In the genomic region with DNA sequence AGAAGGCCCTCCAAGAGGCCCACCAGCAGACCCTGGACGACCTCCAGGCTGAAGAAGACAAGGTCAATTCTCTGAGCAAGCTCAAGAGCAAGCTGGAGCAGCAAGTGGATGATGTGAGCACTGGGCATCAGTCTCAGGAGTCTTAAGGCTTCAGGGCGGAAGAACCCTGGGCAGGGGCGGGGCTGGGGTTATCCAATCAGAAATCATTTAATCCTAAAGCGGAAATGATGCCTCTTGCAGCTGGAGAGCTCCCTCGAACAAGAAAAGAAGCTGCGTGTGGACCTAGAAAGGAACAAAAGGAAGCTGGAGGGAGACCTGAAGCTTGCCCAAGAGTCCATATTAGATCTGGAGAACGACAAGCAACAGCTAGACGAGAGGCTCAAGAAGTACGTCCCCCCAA, we compare ENCODE assay signal across 19 mouse cellular contexts. TPM values are rescaled to one million over a fixed set of nuclear protein-coding genes. Genes with fewer than 3 reads are reported as not detected.
"Had no signal": no experiment of that assay in that cellular context is flagged by ENCODE, and none has a peak within 500 bp of the region (broad histone marks: within the 10 kb centered on the region; RNA-seq: fewer than 3 reads in every experiment).

No protein-coding gene starts in this region.

- H3K36me3 ChIP-seq: midbrain, embryonic 10.5 days; midbrain, embryonic 13.5 days; midbrain, embryonic 15.5 days; neural tube, embryonic 13.5 days; neural tube, embryonic 15.5 days had no signal

- H3K9me3 ChIP-seq: midbrain, embryonic 10.5 days; midbrain, embryonic 13.5 days; midbrain, embryonic 15.5 days; neural tube, embryonic 13.5 days; neural tube, embryonic 15.5 days had no signal

- H3K27me3 ChIP-seq: midbrain, embryonic 15.5 days; neural tube, embryonic 13.5 days; neural tube, embryonic 15.5 days had no signal

- H3K27ac ChIP-seq: midbrain, embryonic 10.5 days; midbrain, embryonic 13.5 days; midbrain, embryonic 15.5 days; neural tube, embryonic 13.5 days; neural tube, embryonic 15.5 days had no signal

- H3K4me1 ChIP-seq: midbrain, embryonic 10.5 days; midbrain, embryonic 13.5 days; midbrain, embryonic 15.5 days; neural tube, embryonic 13.5 days; neural tube, embryonic 15.5 days had no signal

- H3K4me3 ChIP-seq: midbrain, embryonic 10.5 days; midbrain, embryonic 13.5 days; midbrain, embryonic 15.5 days; myocyte; neural tube, embryonic 13.5 days; neural tube, embryonic 15.5 days had no signal

- ATAC-seq: midbrain, embryonic 13.5 days; midbrain, embryonic 15.5 days had no signal

- H3K4me2 ChIP-seq: lung, embryonic 14.5 days; midbrain, embryonic 13.5 days; midbrain, embryonic 15.5 days; neural tube, embryonic 13.5 days; neural tube, embryonic 15.5 days had no signal

- H3K9ac ChIP-seq: lung, embryonic 14.5 days; midbrain, embryonic 13.5 days; midbrain, embryonic 15.5 days; neural tube, embryonic 13.5 days; neural tube, embryonic 15.5 days had no signal

- DNase-seq: lung, adult 18-20 months; lung, embryonic 14.5 days; lung, postnatal 10 days; lung, postnatal 4 days; retina, postnatal 1 day; right cerebral cortex, adult 18-20 months; right cerebral cortex, postnatal 25 days; right cerebral cortex, postnatal 4 days; spleen, adult 18-20 months; thymus, adult 18-20 months; thymus, postnatal 14 days; thymus, postnatal 36 days had no signal

RNA-seq across cellular contexts. Expression of a gene that starts 15.1 kb away (rescaled TPM):
- total RNA-seq: megakaryocyte-erythroid progenitor cell, adult 5-6 weeks had no signal
